Mouse (Mus musculus) spleen, adult 2 months (tissue): ENCODE measurements around the gene Tor1b.
"Not testable (repeated sequence)": the region's sequence is repeated elsewhere in the genome, so short reads cannot be mapped to it uniquely, and the experiment has no call there.

Source experiments
- CTCF ChIP-seq: fragments of 200-500 bp; IDR thresholded peaks from 2 replicates; pipeline ENCODE4 v1.5.1; 2011; ENCODE audit warnings: mild to moderate bottlenecking, inconsistent platforms; ENCODE audit not compliant: insufficient read depth, insufficient read length, insufficient replicate concordance; ENCODE audit errors: extremely low read depth
- POLR2A ChIP-seq: fragments of 200-500 bp; IDR thresholded peaks from 2 replicates; pipeline ENCODE4 v1.6.1; 2011; ENCODE audit warnings: low read depth, low read length, inconsistent platforms

DNA sequence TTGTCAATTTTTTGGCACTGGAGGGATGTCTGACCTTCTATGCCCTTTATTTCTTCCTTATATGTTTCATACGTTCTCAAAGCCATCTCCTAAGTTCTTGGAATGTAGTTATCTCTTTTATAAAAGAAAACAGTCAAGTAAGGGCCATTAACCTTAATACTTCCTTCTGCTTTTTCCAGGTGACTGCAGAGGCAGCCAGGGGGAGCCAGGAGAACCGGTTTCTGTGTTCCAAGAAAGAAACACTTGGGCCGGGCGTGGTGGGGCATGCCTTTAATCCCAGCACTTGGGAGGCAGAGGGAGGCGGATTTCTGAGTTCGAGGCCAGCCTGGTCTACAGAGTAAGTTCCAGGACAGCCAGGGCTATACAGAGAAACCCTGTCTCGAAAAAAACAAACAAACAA is 10.6 kb upstream of the Tor1b start:
- TF ChIP-seq CTCF, POLR2A: not testable (repeated sequence)
